Mouse (Mus musculus): ENCODE data around the gene Fbp1. TPM values are rescaled to one million over a fixed set of nuclear protein-coding genes. Genes with fewer than 3 reads are reported as not detected.
A peak's percentile ranks its signal among the peaks of the same experiment; 100 is the strongest.
"Not testable (repeated sequence)": the region's sequence is repeated elsewhere in the genome, so short reads cannot be mapped to it uniquely, and the experiment has no call there.

The Fbp1 gene
- total RNA-seq, 1 experiment from 2014 or later = 0.86 TPM

- ATAC-seq (replicated peaks; ENCODE audit: insufficient number of reproducible peaks, low FRiP score, low TSS enrichment, poor library complexity, severe bottlenecking) = no peak
These were observed 29.9 kb downstream of the Fbp1 start, which contains the start of gene Fbp2 for GRCm38 (mm10) chr13:62857941-62858915. Gene Fbp2, minus strand, starts transcription at chr13:62858422.

GRCm38 (mm10) chr13:62856850-62857249 lies 31.2 kb downstream of the Fbp1 start:
- ATAC-seq (replicated peaks; ENCODE audit: insufficient number of reproducible peaks, low FRiP score, low TSS enrichment, poor library complexity, severe bottlenecking) = no peak

GRCm38 (mm10) chr13:62856305-62856675 lies 31.8 kb downstream of the Fbp1 start:
- peak; percentile 85 for ATAC-seq (replicated peaks; ENCODE audit: insufficient number of reproducible peaks, low FRiP score, low TSS enrichment, poor library complexity, severe bottlenecking)

GRCm38 (mm10) chr13:62855396-62856304 lies 32.4 kb downstream of the Fbp1 start:
- ATAC-seq (replicated peaks; ENCODE audit: insufficient number of reproducible peaks, low FRiP score, low TSS enrichment, poor library complexity, severe bottlenecking) = no peak

- ATAC-seq (replicated peaks; ENCODE audit: insufficient number of reproducible peaks, low FRiP score, low TSS enrichment, poor library complexity, severe bottlenecking) = no peak; the same call in 1 of the 2 replicates
These were observed 33.4 kb downstream of the Fbp1 start for GRCm38 (mm10) chr13:62854666-62855065.

- ATAC-seq (replicated peaks; ENCODE audit: insufficient number of reproducible peaks, low FRiP score, low TSS enrichment, poor library complexity, severe bottlenecking) = no peak
These were observed 54.7 kb downstream of the Fbp1 start for GRCm38 (mm10) chr13:62833341-62833740.

- ATAC-seq (replicated peaks; ENCODE audit: insufficient number of reproducible peaks, low FRiP score, low TSS enrichment, poor library complexity, severe bottlenecking) = no peak
These were observed 55.8 kb downstream of the Fbp1 start for GRCm38 (mm10) chr13:62832239-62832638.

- ATAC-seq (replicated peaks; ENCODE audit: insufficient number of reproducible peaks, low FRiP score, low TSS enrichment, poor library complexity, severe bottlenecking) = not testable (repeated sequence)
These were observed 72.4 kb downstream of the Fbp1 start for GRCm38 (mm10) chr13:62815705-62816104.

Other genes starting within 250 kb of the Fbp1 start
- gene Platr25, start 127.6 kb downstream of the Fbp1 start, total RNA-seq (2017) = 21.8 to 30.7 TPM (median 23.9 TPM) in 3 replicates
- gene Gm5141, start 102.5 kb downstream of the Fbp1 start, total RNA-seq (2017) = 1.4 to 4.7 TPM (median 1.7 TPM) in 3 replicates
- not detected in 3 replicates for gene Fbp2, start 29.9 kb downstream of the Fbp1 start, total RNA-seq (2017)
- gene 2010111I01Rik, start 76.6 kb upstream of the Fbp1 start, total RNA-seq (2017) = 27.0 to 41.7 TPM (median 31.3 TPM) in 3 replicates